Comparison of ENCODE assay signal across 14 mouse cellular contexts in genomic region chr11:35639428-35639827, GRCm38 (mm10).
DNase-seq lines count a peak whose midpoint lies in the region; ATAC-seq and TF ChIP-seq lines count a peak whose summit lies in the region.
"Had no signal": no experiment of that assay in that cellular context is flagged by ENCODE, and none has a peak within 500 bp of the region (broad histone marks: within the 10 kb centered on the region; RNA-seq: fewer than 3 reads in every experiment).

No protein-coding gene starts in this region.

- no peaks in the 10 kb centered on the region for H3K27me3 ChIP-seq in hindbrain, embryonic 16.5 days (replicated peaks; ENCODE audit: control insufficient read depth, insufficient read depth, low read length)
- 0 out of 2 replicates have a peak, but pooled peaks cover 3% of the 10 kb centered on the region for H3K27me3 ChIP-seq in neural tube, embryonic 15.5 days (replicated peaks)
- H3K27me3 ChIP-seq: heart, embryonic 15.5 days had no signal

- ATAC-seq in hindbrain, embryonic 16.5 days = peak; percentile 35
- peak; percentile 28; the same call in 1 of the 2 replicates for ATAC-seq in neural tube, embryonic 15.5 days (ENCODE audit: low FRiP score)

- H3K9me3 ChIP-seq in hindbrain, embryonic 16.5 days (ENCODE audit: control insufficient read depth, low read length) = no peaks in the 10 kb centered on the region
- no peaks in the 10 kb centered on the region for H3K9me3 ChIP-seq in neural tube, embryonic 15.5 days (replicated peaks)
- H3K9me3 ChIP-seq: heart, embryonic 15.5 days had no signal

- H3K27ac ChIP-seq in layer of hippocampus, adult 2 months = peak overlapping the region; percentile 36; the same call in 1 of the 2 replicates
- no peak overlapping the region for H3K27ac ChIP-seq in hindbrain, embryonic 16.5 days (ENCODE audit: low read depth, low read length)
- H3K27ac ChIP-seq in neural tube, embryonic 15.5 days (replicated peaks) = no peak overlapping the region; the same call in 1 of the 2 replicates
- H3K27ac ChIP-seq: heart, embryonic 15.5 days had no signal

- WGBS in hindbrain, embryonic 16.5 days = 24% methylated on average over 11 of the region's 11 CpGs
- WGBS in neural tube, embryonic 15.5 days = 20% methylated on average over 11 of the region's 11 CpGs

- H3K36me3 ChIP-seq in hindbrain, embryonic 16.5 days (ENCODE audit: control insufficient read depth, insufficient read depth, low read length) = no peaks in the 10 kb centered on the region
- no peaks in the 10 kb centered on the region for H3K36me3 ChIP-seq in neural tube, embryonic 15.5 days
- H3K36me3 ChIP-seq: G1E; heart, embryonic 15.5 days had no signal

- DNase-seq in layer of hippocampus, adult 2 months (ENCODE audit: low spot score in 2 of 2) = no peak
- DNase-seq in layer of hippocampus, adult 9-10 months (ENCODE audit: low spot score) = no peak
- peak; percentile 50 for DNase-seq in embryo, embryonic 10 days (ENCODE audit: low spot score)
- DNase-seq in cerebellum, adult 18-20 months = no peak
- no peak for DNase-seq in layer of hippocampus, adult 11-12 months (ENCODE audit: low spot score)
- DNase-seq in left cerebral cortex, postnatal 10 days (ENCODE audit: extremely low spot score in 1 of 2, low spot score in 2 of 2) = no peak
- DNase-seq: adrenal gland, adult 8-10 months; kidney, adult 9 months; lung, postnatal 10 days; thymus, postnatal 25 days had no signal

- H3K4me3 ChIP-seq in layer of hippocampus, adult 2 months = no peak overlapping the region
- H3K4me3 ChIP-seq in hindbrain, embryonic 16.5 days (ENCODE audit: low read length) = no peak overlapping the region
- no peak overlapping the region for H3K4me3 ChIP-seq in neural tube, embryonic 15.5 days (replicated peaks)
- H3K4me3 ChIP-seq: heart, embryonic 15.5 days had no signal

- no peak for TF ChIP-seq CTCF in layer of hippocampus, adult 2 months (conservative IDR thresholded peaks at IDR 0.05)

- H3K4me1 ChIP-seq in hindbrain, embryonic 16.5 days (ENCODE audit: control insufficient read depth, insufficient read depth, low read depth, low read length) = peaks cover 9% of the 10 kb centered on the region
- H3K4me1 ChIP-seq in neural tube, embryonic 15.5 days = peaks cover 13% of the 10 kb centered on the region

- H3K9ac ChIP-seq in hindbrain, embryonic 16.5 days (ENCODE audit: low read depth, low read length) = peak overlapping the region; percentile 41; the same call in 1 of the 2 replicates
- H3K9ac ChIP-seq in neural tube, embryonic 15.5 days (replicated peaks) = no peak overlapping the region
- H3K9ac ChIP-seq: heart, embryonic 15.5 days had no signal

- H3K4me2 ChIP-seq in hindbrain, embryonic 16.5 days (ENCODE audit: low read length) = peak overlapping the region; percentile 33; the same call in 1 of the 2 replicates
- peak overlapping the region; percentile 26; the same call in 1 of the 2 replicates for H3K4me2 ChIP-seq in neural tube, embryonic 15.5 days
- H3K4me2 ChIP-seq: heart, embryonic 15.5 days had no signal

- intact Hi-C loops in left cerebral cortex, postnatal 10 days (cut with DNase I) = no loop called here
